Mouse (Mus musculus): ENCODE data around the gene Snd1.
A peak's percentile ranks its signal among the peaks of the same experiment; 100 is the strongest.

Gene Snd1

DNA sequence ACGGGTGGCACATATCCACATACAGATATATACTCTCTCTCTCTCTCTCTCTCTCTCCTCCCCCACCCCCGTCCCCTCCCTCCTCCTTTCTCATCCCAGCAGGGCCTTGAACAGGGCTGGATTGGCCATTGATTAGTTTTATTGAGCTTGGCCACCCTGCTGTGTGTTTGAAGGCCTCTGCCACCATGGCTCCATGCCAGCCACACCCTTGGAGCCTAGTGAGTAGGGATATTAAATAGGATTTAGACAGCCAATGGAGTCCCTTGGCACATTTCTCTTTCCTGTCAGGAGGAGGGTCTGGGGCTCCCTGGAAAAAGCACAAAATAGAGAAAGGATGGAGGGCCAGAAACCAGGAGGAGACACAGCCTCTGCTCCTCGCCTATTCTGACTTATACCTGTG lies 401.6 kb downstream of the Snd1 start:
- DNase-seq: no peak

DNA sequence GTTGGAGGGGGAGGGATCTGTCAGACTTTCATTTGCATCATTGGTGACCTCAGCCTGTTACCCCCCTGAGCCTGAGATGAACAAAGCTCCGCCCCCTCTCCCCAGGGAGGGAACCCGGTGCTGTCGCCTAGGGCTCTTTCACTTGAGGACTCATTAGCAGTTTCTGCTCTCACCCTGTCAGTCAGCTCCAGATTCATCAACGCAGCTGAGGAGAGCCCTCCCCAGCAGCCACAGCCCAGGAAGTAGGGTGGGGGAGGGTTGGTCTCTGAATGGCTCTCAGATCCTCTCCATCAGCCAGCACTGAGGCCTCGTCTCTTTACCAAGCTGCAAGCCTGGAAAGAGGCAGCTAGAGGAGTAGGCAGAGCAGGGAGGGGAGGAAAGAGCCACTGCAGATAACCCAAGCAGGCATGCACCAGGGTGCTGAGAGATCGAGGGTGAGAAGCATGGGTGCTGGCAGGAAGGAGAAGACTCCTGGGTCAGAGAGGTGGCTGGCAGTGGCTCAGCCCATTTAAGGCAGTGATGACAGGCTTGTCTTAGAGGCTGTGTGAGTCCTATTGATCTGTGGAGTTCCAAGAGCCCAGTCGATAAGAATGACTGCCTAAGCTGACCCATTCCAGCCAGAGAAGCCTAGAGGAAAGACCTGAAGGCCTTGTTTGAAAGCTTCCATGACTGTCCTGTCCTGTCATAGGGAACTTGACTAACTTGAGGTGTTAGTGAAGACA lies 403.2 kb downstream of the Snd1 start:
- DNase-seq: peak in 1 of 2 experiments; percentile 20

DNA sequence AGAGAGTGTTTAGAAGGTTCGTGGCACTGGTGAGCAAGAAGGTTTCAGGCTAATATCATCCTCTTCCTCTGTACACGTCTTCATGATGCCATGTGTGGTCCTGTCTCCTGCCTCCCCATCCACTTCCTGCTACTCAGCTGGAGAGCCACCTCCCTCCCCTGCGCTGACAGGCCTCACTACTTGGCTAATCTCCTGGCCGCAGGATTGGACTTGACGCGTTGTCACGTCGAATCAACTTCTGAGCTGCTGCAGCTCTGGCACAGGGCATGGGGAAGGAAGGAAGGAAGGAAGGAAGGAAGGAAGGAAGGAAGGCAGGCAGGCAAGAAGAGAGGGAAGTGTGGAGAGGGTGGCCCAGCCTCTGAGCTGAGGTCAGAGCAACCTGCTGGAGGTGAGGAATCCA lies 404.4 kb downstream of the Snd1 start:
- no peak for DNase-seq

DNA sequence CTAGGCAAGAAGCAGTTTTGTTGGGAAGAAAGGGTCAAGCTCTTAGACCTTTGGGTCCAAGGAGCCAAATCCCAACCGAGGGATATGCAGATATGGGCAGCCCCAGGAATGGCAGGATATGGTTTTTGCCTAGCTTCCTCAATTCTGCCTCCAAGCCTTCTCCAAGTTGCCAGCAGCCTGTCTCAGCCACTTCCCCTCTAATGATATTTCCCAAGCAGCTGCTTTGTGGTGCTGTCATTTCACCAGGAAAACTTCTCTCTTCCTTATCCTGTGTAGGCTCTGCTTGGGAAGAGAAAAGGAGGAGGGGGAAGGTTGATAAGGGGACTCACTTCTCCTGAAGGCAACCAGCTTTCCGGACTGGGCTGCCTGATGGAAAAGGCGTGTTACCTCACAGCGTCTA lies 406.0 kb downstream of the Snd1 start:
- no peak for DNase-seq

- DNase-seq: no peak
Observed at GRCm38 (mm10) chr6:28883518-28883917, 408.6 kb downstream of the Snd1 start.

- DNase-seq: no peak
Observed at GRCm38 (mm10) chr6:28886724-28887440, 411.9 kb downstream of the Snd1 start.

GRCm38 (mm10) chr6:28890426-28890825 lies 415.5 kb downstream of the Snd1 start:
- DNase-seq: no peak

GRCm38 (mm10) chr6:28891480-28891879 lies 416.5 kb downstream of the Snd1 start:
- no peak for DNase-seq

DNA sequence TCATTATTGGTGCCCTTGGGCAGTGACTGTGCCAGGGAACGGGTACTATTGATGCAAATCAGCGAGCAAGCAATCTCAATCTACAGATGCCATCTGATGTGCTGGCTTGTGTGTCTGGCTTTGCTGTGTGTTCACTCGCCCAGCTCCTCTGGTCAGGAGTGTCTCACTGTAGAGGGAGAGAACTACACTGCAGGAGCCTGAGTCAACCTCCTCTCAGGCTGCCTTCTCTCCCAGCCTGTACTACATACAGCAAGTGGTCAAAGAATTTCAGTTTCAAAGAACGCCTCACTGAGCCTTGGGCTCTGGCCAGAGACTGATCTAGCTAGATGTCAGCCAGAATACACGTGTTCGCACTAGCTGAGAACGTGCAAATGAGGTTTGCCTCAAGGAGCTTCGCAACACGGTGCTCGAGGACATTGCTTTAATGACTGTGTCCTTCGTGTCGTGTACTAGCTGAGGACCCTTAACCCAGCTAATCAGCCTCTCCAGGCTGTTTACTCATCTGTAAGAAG lies 420.1 kb downstream of the Snd1 start:
- DNase-seq: no peak

GRCm38 (mm10) chr6:28895726-28896125 lies 420.8 kb downstream of the Snd1 start:
- no peak for DNase-seq

GRCm38 (mm10) chr6:28896762-28897320 lies 421.9 kb downstream of the Snd1 start:
- no peak for DNase-seq

DNA sequence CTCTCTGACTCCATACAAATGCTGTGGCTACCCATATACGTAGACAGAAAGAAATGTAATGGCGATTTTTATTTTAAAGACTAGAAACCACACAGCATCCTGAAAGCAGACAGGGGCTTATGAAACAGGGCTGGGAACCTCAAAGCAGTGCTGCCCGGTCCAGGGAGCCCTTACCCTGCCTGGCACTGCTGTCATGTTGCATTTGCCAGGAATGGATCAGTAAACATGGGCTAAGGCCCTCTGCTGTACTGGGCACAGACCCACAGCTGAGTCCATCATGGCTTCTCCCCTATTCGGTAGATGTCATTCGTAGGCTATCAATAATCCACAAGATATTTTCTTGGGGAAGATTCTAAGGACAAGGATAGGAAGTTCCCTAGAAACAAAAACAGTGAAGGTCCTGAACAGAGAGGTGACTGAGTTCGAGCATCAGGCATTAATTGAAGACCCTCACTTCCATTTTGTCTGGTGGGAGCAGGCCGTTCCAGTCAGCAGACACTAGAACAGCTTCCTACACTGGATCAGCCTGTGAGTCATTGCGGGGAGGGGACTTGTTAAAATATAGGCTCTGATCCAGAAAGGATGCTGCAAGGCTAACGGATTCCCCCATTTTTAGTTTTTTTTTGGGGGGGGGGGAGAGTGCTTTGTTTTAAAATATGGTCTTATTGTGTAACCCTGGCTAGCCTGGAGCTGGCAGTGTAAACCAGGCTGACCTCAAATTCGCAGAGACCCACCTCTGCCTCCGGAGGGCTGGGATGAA lies 422.6 kb downstream of the Snd1 start:
- DNase-seq: no peak

DNA sequence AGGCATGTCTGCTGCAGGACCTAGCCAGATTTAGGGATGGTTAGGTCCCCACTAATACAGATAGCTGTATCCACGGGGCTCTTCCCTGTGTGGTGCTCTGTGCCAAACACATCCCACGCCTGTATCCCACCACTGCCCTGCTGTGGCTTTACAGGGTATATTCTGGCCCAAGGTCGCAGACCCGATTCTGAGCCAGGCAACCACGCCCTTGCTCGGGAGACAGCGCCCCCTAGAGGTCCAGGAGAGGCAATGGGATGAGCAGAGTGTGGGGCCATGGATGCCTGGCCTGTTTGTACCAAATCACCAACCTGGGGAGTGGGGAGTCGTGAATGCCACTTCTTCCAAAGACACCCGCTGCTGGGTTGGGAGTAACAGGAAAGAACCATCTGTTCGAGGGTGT lies 423.9 kb downstream of the Snd1 start:
- peak; percentile 23 to 51 for DNase-seq

- DNase-seq: no peak
Observed at GRCm38 (mm10) chr6:28902573-28902972, 427.6 kb downstream of the Snd1 start.

DNA sequence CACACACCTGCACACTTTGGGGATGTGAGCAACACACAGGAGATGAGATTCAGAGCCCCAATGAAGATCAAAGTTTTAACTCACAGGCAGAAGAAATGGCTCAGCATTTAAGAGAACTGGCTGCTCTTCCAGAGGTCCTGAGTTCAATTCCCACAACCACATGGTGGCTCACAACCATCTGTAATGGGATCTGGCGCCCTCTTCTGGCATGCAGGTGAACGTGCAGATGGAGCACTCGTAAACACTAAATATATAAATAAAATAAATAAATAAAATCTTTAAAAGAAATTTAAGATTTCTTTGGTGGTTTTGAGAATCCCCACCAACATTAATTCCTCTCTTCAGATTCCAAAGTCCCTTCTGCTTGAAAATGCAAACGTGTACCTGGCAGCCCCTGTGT lies 429.5 kb downstream of the Snd1 start:
- no peak for DNase-seq

GRCm38 (mm10) chr6:28905301-28905700 lies 430.4 kb downstream of the Snd1 start:
- no peak for DNase-seq

GRCm38 (mm10) chr6:28909866-28910265 lies 434.9 kb downstream of the Snd1 start:
- no peak for DNase-seq

DNA sequence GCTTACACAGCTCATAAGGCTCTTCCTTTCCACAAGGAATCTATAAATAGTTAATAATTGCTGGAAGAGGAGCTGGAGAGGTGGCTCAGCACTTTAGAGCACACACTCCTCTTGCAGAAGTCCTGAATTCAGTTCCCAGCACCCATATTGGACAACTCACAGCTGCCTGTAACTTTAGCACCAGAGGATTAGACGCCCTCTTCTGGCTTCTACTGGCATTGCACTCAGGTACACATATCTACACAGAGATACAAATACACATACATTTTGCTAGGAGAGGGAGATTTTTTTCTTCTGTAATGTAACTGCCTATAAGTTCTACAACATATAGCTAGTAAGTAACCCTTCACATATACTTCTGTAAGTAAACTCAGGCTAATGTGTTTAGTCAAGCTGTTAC lies 440.0 kb downstream of the Snd1 start:
- DNase-seq: no peak

DNA sequence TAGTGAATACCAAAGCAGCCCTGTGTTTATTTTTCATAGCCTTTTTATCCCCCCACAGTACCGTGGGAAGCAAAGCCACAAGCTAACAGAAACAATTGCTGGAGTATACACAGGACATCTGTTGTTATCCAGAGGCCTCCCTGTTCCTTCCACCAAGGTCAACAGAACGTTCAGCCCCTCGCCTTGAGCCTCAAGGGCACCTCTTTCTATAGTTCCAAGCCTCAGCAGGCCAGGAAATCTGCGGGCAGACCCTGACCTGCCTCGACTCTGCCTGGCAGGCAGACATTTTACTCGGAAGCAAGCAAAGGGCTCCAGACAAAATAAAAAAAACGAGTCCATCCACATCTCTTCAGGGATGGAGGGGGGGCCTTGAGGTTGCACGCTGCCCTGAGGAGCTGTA lies 441.7 kb downstream of the Snd1 start:
- DNase-seq: no peak

- DNase-seq: no peak
Observed at GRCm38 (mm10) chr6:28919346-28919745, 444.4 kb downstream of the Snd1 start.

DNA sequence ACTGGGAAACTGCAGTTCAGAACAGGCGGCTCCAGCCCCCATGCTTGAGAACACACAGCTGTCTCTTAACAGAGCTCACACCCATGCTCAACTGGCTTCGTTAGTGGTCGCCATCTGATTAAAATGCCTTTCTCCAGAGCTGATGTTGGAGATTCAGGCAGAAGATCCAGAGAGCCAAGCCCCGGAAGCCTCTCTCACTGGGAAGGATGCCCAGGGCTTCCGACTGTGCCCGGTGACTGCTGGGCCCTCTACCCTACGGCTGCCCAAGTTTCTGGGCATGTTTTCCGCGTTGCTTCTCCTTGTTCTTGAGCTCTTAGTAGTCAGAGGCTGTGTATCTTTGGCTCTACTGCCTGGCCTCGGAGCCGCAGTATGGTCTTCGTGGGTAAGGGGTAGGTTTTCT lies 447.4 kb downstream of the Snd1 start:
- no peak for DNase-seq

- DNase-seq: no peak
Observed at GRCm38 (mm10) chr6:28923091-28923824, 448.3 kb downstream of the Snd1 start.

DNA sequence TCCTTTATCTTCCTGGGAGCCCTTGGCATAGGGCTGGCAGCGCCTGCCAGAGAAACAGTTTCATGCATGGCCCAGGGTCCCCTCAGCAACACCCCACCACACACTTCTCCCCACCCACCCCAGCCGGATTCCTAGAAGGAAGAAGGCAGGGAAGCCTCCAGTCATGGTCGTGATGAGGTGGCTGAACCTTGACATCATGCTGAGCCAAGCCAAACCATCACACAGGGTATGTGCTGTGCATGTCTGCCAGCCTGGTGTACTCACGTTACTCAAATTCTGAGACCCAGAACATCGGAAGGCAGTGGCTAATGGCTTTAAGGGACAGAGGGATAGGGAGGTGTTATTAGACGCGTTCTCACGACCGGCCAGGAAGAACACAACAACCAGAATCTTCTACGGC lies 448.9 kb downstream of the Snd1 start:
- no peak for DNase-seq

All from lung, adult 18-20 months (tissue).